Mouse (Mus musculus): ENCODE data around the gene Klrc1.
"Not testable (repeated sequence)": the region's sequence is repeated elsewhere in the genome, so short reads cannot be mapped to it uniquely, and the experiment has no call there.

DNA sequence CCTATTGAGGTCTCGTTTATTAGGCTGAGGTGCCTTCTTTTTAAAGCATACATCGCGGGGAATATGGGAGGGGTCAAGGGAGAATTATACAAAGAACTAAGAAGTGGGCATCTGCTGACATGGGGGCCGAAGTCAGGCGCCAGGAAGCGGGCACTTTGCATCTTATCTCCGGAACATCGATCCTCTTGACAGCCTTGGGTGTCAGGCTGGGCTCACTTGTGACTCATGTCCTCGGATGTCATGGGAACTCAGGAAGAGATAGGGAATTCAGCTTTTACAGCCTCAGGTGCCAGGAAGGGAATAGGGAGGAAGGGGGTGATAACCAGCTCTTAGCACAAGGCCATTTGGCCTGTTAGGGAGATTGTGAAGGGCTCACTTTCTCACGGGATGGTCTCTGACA is 12.7 kb upstream of the Klrc1 start:
- TF ChIP-seq EP300, CTCF (IDR thresholded peaks at IDR 0.05; ENCODE audit: low read depth): not testable (repeated sequence)

Data from heart, postnatal 0 days (tissue).